Mouse (Mus musculus): ENCODE results near the gene Prnp.

DNA sequence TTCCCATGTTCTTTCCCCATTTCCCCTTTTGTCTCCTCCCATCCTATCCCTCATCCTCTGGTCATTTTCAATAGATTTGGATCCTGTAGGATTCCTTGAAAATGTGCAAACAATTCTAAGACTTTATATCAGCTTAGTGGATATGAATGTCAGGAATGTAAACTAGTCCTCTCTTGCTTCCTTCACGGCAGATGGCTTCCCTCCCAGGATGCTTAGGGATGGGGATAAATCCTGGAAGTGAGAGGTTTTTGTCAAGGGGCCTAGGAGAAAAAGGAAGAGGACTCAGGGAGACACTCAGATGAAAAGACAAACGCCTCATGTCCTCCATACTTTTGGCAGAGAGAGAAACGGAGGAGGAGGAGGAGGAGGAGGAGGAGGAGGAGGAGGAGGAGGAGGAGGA is 7.3 kb upstream of the Prnp start:
- no peak for TF ChIP-seq CTCF (IDR thresholded peaks at IDR 0.05; ENCODE audit: low read depth)
- no peak for TF ChIP-seq EP300 (optimal IDR thresholded peaks at IDR 0.05)

Measured in stomach, postnatal 0 days (tissue).